Mouse (Mus musculus) stomach, postnatal 0 days (tissue): ENCODE results near the gene Gstm2. TPM values are rescaled to one million over a fixed set of nuclear protein-coding genes. Genes with fewer than 3 reads are reported as not detected.

ENCODE experiments used
- ATAC-seq: fragments of 200-750 bp; cut with Nextera tagmentation; 2 replicates; pipeline ENCODE4 v1.8.0; 2017; ENCODE audit not compliant: low FRiP score, low TSS enrichment
- DNase-seq: peaks from one replicate; pipeline ENCODE4 v3.0.0-alpha.2; 2016; ENCODE audit warnings: low spot score
- H3K27ac ChIP-seq: fragments of 300-500 bp; sonication (generic); replicated peaks from 2 replicates; pipeline ENCODE4 v1.5.1; 2014; ENCODE audit warnings: mild to moderate bottlenecking, control low read depth
- H3K27me3 ChIP-seq: fragments of 300-500 bp; sonication (generic); 2 replicates; pipeline ENCODE4 v1.6.1; 2014; ENCODE audit warnings: low read length; ENCODE audit not compliant: control insufficient read depth, insufficient read depth
- H3K36me3 ChIP-seq: fragments of 300-500 bp; sonication (generic); 2 replicates; pipeline ENCODE4 v1.6.1; 2014; ENCODE audit warnings: low read length, mixed read lengths; ENCODE audit not compliant: control insufficient read depth, insufficient read depth
- H3K4me1 ChIP-seq: fragments of 300-500 bp; sonication (generic); replicated peaks from 2 replicates; pipeline ENCODE4 v1.6.1; 2014; ENCODE audit warnings: antibody characterized with exemption; ENCODE audit not compliant: control insufficient read depth, insufficient read depth
- H3K4me2 ChIP-seq: fragments of 300-500 bp; sonication (generic); replicated peaks from 2 replicates; pipeline ENCODE4 v1.6.1; 2014; ENCODE audit warnings: low read depth, mild to moderate bottlenecking, control low read depth, moderate library complexity
- H3K4me3 ChIP-seq: fragments of 300-500 bp; sonication (generic); 2 replicates; pipeline ENCODE4 v1.5.1; 2014; ENCODE audit warnings: low read depth, low read length, control low read depth
- H3K9ac ChIP-seq: fragments of 300-500 bp; sonication (generic); 2 replicates; pipeline ENCODE4 v1.6.1; 2014; ENCODE audit warnings: mild to moderate bottlenecking, low read length, control low read depth, mixed read lengths
- H3K9me3 ChIP-seq: fragments of 300-500 bp; sonication (generic); 2 replicates; pipeline ENCODE4 v1.6.1; 2016; ENCODE audit warnings: low read length; ENCODE audit not compliant: control insufficient read depth
- CTCF ChIP-seq: IDR thresholded peaks from 2 replicates; pipeline ENCODE4 v1.5.1; 2016; ENCODE audit warnings: antibody characterized with exemption, low read depth, mild to moderate bottlenecking, moderate library complexity
- EP300 ChIP-seq: optimal IDR thresholded peaks from 2 replicates; pipeline ENCODE3; 2016; ENCODE audit warnings: antibody characterized with exemption
- WGBS: fragments of 180-500 bp; shearing (Covaris S2); extraction: QIAGEN DNeasy Blood & Tissue Kit; methylation state at CpG from one replicate; pipeline ENCODE4 v1.1.7; 2014; 5-methylcytosine and 5-hydroxymethylcytosine counted together
- polyA plus RNA-seq: library from polyadenylated mRNA; unstranded; fragments of >200 nt; fragmentation: Nextera tagmentation; extraction: Ambion mirVana; gene quantifications from 2 replicates; pipeline ENCODE4 v1.2.1, GENCODE M21; 2015

The Gstm2 gene
- polyA plus RNA-seq, 1 experiment from 2014 or later = 195 TPM

- H3K27me3 ChIP-seq = no peaks in the 10 kb centered on the region
- H3K4me3 ChIP-seq = no peak overlapping the region
- no peak overlapping the region for H3K27ac ChIP-seq
- WGBS = 89% methylated on average over 2 of the region's 2 CpGs
- TF ChIP-seq CTCF (no peak), EP300 (no peak)
- H3K4me1 ChIP-seq = peaks cover 6% of the 10 kb centered on the region
- no peaks in the 10 kb centered on the region for H3K9me3 ChIP-seq
- H3K4me2 ChIP-seq = no peak overlapping the region
- H3K9ac ChIP-seq = no peak overlapping the region
- no peaks in the 10 kb centered on the region for H3K36me3 ChIP-seq
- ATAC-seq = no peak
- no peak for DNase-seq
These were observed 28.7 kb upstream of the Gstm2 start for GRCm38 (mm10) chr3:108014974-108015346.

GRCm38 (mm10) chr3:108014098-108014973 is 28.1 kb upstream of the Gstm2 start:
- 84% methylated on average over 7 of the region's 8 CpGs for WGBS
- no peak for DNase-seq

DNA sequence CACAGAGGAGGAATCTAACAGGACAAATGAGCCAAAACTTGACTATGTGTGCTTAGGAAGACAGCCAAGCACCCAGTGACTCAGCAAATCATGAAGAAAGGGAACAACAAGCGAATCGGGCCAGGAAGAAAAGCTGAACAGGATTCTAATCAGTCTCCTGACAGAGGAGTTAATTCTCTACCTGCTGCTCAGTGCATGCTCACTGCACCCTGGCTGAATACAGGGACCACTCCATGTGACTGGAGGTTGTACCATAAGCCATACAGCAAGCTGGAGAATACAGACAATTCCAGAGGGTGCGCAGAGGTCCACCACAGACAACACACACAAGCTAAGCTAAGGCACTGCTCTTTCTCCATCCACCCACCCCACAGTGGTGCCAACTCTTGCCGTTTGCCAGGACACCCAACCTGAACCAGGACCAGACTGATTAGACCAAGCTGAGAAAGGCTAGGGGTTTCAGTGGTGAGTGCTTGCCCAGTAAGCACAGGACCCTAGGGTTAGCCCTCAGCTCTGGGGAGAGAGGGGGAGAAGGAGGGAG is 27.1 kb upstream of the Gstm2 start:
- H3K4me2 ChIP-seq = peak overlapping the region; percentile 27
- 36% methylated on average over 4 of the region's 4 CpGs for WGBS

More at GRCm38 (mm10) chr3:108014098-108014973, 28.1 kb upstream of the Gstm2 start:
- H3K4me1 ChIP-seq = peaks cover 6% of the 10 kb centered on the region
- no peaks in the 10 kb centered on the region for H3K9me3 ChIP-seq
- peak overlapping the region; percentile 27 for H3K4me2 ChIP-seq
- TF ChIP-seq EP300 (no peak), CTCF (no peak)
- H3K36me3 ChIP-seq = no peaks in the 10 kb centered on the region
- no peaks in the 10 kb centered on the region for H3K27me3 ChIP-seq
- peak overlapping the region; percentile 67 for H3K27ac ChIP-seq
- 0 out of 2 replicates have a peak overlapping the region, but pooled peaks have one; percentile 18 for H3K9ac ChIP-seq
- no peak overlapping the region for H3K4me3 ChIP-seq
- ATAC-seq = no peak

GRCm38 (mm10) chr3:108011558-108011957 is 25.3 kb upstream of the Gstm2 start:
- H3K27ac ChIP-seq = no peak overlapping the region
- no peaks in the 10 kb centered on the region for H3K9me3 ChIP-seq
- TF ChIP-seq EP300 = no peak
- TF ChIP-seq CTCF = no peak
- H3K36me3 ChIP-seq = no peaks in the 10 kb centered on the region
- no peak overlapping the region for H3K4me2 ChIP-seq
- DNase-seq (no peak), ATAC-seq (no peak)
- H3K9ac ChIP-seq = no peak overlapping the region
- no peaks in the 10 kb centered on the region for H3K27me3 ChIP-seq
- WGBS = 73% methylated on average over 3 of the region's 3 CpGs
- 0 out of 2 replicates have a peak, but pooled peaks cover 3% of the 10 kb centered on the region for H3K4me1 ChIP-seq
- no peak overlapping the region for H3K4me3 ChIP-seq

More for the DNA sequence above, 27.1 kb upstream of the Gstm2 start:
- TF ChIP-seq EP300 (no peak), CTCF (no peak)
- H3K36me3 ChIP-seq = no peaks in the 10 kb centered on the region
- no peak overlapping the region for H3K4me3 ChIP-seq
- H3K9ac ChIP-seq = 0 out of 2 replicates have a peak overlapping the region, but pooled peaks have one; percentile 13
- H3K27ac ChIP-seq = peak overlapping the region; percentile 67
- H3K9me3 ChIP-seq = no peaks in the 10 kb centered on the region
- peaks cover 4% of the 10 kb centered on the region for H3K4me1 ChIP-seq
- ATAC-seq (peak; percentile 16; the same call in 1 of the 2 replicates), DNase-seq (peak; percentile 74)
- H3K27me3 ChIP-seq = no peaks in the 10 kb centered on the region

- no peak overlapping the region for H3K4me2 ChIP-seq
- no peak for TF ChIP-seq CTCF
- H3K9me3 ChIP-seq = no peaks in the 10 kb centered on the region
- H3K27me3 ChIP-seq = no peaks in the 10 kb centered on the region
- no peak overlapping the region for H3K4me3 ChIP-seq
- ATAC-seq (no peak), DNase-seq (no peak)
- no peaks in the 10 kb centered on the region for H3K36me3 ChIP-seq
- 0 out of 2 replicates have a peak, but pooled peaks cover 3% of the 10 kb centered on the region for H3K4me1 ChIP-seq
- H3K27ac ChIP-seq = no peak overlapping the region
- 64% methylated on average over 2 of the region's 2 CpGs for WGBS
- no peak overlapping the region for H3K9ac ChIP-seq
These were observed 24.0 kb upstream of the Gstm2 start for GRCm38 (mm10) chr3:108010286-108010685.

- no peak for TF ChIP-seq CTCF
- no peak for TF ChIP-seq EP300
- Histone ChIP-seq H3K9ac (no peak overlapping the region), H3K4me3 (no peak overlapping the region), H3K27ac (no peak overlapping the region), H3K27me3 (no peaks in the 10 kb centered on the region), H3K4me2 (no peak overlapping the region), H3K9me3 (no peaks in the 10 kb centered on the region), H3K36me3 (no peaks in the 10 kb centered on the region), H3K4me1 (no peaks in the 10 kb centered on the region)
- DNase-seq = no peak
- ATAC-seq = no peak
- WGBS = 56% methylated on average over 8 of the region's 8 CpGs
These were observed 15.8 kb upstream of the Gstm2 start for GRCm38 (mm10) chr3:108002021-108002420.
